Mouse (Mus musculus) ES-Bruce4 (cell line): Measurements from ENCODE around the gene Neurl1a.

Experiments
- CTCF ChIP-seq: IDR thresholded peaks from one replicate; pipeline ENCODE4 v1.8.1; 2011; ENCODE audit warnings: low read depth, low read length
- EP300 ChIP-seq: IDR thresholded peaks from 2 replicates; pipeline ENCODE4 v1.6.1; 2011; ENCODE audit warnings: low read depth, low read length; ENCODE audit not compliant: insufficient read depth
- POLR2A ChIP-seq: IDR thresholded peaks from one replicate; pipeline ENCODE4 v1.8.1; 2011; ENCODE audit warnings: low read length; ENCODE audit not compliant: insufficient read depth

DNA sequence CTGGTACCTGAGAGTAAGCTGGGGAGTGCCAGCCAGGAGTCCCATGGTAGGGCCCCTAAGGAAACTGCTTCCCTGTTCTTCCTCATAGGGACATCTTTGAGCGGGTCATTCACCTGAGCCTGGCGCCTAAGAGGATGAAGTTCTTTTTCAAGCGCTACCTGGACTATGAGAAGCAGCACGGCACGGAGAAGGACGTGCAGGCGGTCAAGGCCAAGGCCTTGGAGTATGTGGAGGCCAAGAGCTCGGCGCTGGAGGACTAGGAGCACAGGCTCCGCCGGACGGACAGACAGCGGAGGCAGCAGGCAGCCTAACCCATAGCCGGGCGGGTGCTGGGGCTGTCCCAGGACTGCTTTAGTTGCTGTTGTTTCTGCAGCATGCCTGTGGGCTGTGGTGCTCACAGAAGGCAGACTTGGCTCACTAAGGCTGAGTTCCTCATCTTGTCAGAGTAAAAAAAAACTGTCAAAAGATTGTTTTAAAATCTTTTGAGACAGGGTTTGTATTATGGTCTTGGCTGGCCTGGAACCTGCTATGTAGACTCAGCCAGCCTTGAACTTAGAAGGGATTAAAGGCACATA, 48.0 kb upstream of the Neurl1a start:
- no peak for TF ChIP-seq POLR2A
- no peak for TF ChIP-seq EP300
- TF ChIP-seq CTCF = no peak
